Mouse (Mus musculus) forebrain, embryonic 14.5 days (tissue): ENCODE data around the gene Mrpl23. TPM values are rescaled to one million over a fixed set of nuclear protein-coding genes. Genes with fewer than 3 reads are reported as not detected.

ENCODE experiments used
- ATAC-seq: fragments of 200-750 bp; cut with Nextera tagmentation; 2 replicates; pipeline ENCODE4 v1.8.0; 2017; ENCODE audit warnings: mild to moderate bottlenecking, moderate library complexity
- DNase-seq: peaks from one replicate; pipeline ENCODE4 v3.0.0-alpha.2; 2015; ENCODE audit warnings: low spot score
- H3K27ac ChIP-seq: fragments of 300-500 bp; sonication (generic); 2 replicates; pipeline ENCODE4 v1.5.1; 2014; ENCODE audit warnings: low read depth, mild to moderate bottlenecking, control low read depth, low read length, moderate library complexity
- H3K27me3 ChIP-seq: fragments of 300-500 bp; sonication (generic); replicated peaks from 2 replicates; pipeline ENCODE4 v1.6.1; 2014; ENCODE audit warnings: low read length, control low read depth, mixed read lengths; ENCODE audit not compliant: control insufficient read depth, insufficient read depth
- H3K36me3 ChIP-seq: fragments of 300-500 bp; sonication (generic); 2 replicates; pipeline ENCODE4 v1.6.1; 2014; ENCODE audit warnings: low read length, control low read depth; ENCODE audit not compliant: control insufficient read depth, insufficient read depth
- H3K4me1 ChIP-seq: fragments of 300-500 bp; sonication (generic); 2 replicates; pipeline ENCODE4 v1.6.1; 2014; ENCODE audit warnings: antibody characterized with exemption, low read length, control low read depth; ENCODE audit not compliant: control insufficient read depth, insufficient read depth
- H3K4me2 ChIP-seq: fragments of 300-500 bp; sonication (generic); 2 replicates; pipeline ENCODE4 v1.6.1; 2014; ENCODE audit warnings: mild to moderate bottlenecking, control low read depth, low read length
- H3K4me3 ChIP-seq: fragments of 300-500 bp; sonication (generic); 2 replicates; pipeline ENCODE4 v1.5.1; 2014; ENCODE audit warnings: low read depth, low read length, control low read depth
- H3K9ac ChIP-seq: fragments of 300-500 bp; sonication (generic); 2 replicates; pipeline ENCODE4 v1.6.1; 2014; ENCODE audit warnings: mild to moderate bottlenecking, low read length, control low read depth, moderate library complexity
- H3K9me3 ChIP-seq: fragments of 300-500 bp; sonication (generic); replicated peaks from 2 replicates; pipeline ENCODE4 v1.6.1; 2016; ENCODE audit warnings: low read length, control low read depth, mixed read lengths; ENCODE audit not compliant: control insufficient read depth
- WGBS: fragments of 180-500 bp; shearing (Covaris S2); extraction: QIAGEN DNeasy Blood & Tissue Kit; methylation state at CpG from one replicate; pipeline ENCODE4 v1.1.7; 2014; 5-methylcytosine and 5-hydroxymethylcytosine counted together
- polyA plus RNA-seq: library from polyadenylated mRNA; unstranded; fragments of >200 nt; fragmentation: Nextera tagmentation; extraction: Ambion mirVana; gene quantifications from 2 replicates; pipeline ENCODE4 v1.2.1, GENCODE M21; 2014

Gene Mrpl23
- polyA plus RNA-seq, 1 experiment from 2014 or later: 28.7 TPM

DNA sequence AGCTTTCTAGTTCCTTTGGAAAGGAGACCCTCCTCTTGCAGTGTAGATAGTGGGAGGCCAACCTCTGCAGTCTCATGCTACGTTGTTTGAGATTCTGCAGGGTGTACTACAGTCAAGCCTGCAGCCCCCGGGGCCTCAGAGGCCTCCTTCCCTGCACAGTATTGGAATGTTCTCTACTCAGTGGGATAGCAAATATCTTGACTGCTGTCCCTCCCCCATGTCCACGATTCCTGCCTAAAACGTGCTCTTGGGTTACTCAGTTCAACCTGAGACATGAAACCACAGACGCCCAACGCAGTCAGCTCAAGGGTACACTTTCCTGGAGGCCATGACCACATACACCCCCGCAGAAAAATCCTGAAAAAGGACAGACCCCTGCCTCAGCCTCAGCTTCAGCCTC is 39.9 kb downstream of the Mrpl23 start:
- Histone ChIP-seq H3K4me2 (no peak overlapping the region), H3K9me3 (no peaks in the 10 kb centered on the region), H3K36me3 (no peaks in the 10 kb centered on the region), H3K9ac (no peak overlapping the region), H3K4me3 (no peak overlapping the region), H3K27ac (no peak overlapping the region), H3K4me1 (peaks cover 3% of the 10 kb centered on the region; the same call in 1 of the 2 replicates), H3K27me3 (no peaks in the 10 kb centered on the region)
- WGBS: 75% methylated on average over 7 of the region's 7 CpGs
- ATAC-seq: no peak
- DNase-seq: no peak

DNA sequence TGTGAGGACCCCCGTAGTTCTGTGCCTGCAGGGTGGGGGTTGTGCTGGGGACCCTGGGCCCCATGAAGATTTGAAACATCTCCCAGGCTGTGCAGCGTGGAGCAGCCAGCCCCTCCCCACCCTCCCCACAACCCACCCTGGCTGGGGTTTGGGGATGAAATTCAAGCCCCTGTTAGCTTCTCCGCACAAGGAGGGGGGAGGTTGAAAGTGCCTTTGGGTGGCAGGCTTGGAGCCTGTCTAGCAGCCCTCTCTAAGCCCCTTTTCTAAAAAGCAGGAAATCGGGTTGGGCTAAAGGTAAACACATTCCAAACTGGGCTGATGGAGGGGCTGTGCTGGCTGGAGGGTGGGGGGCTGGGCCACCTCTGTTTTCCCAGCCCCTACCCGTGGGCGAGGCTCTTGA is 40.5 kb downstream of the Mrpl23 start:
- H3K4me3 ChIP-seq: no peak overlapping the region
- DNase-seq: no peak

DNA sequence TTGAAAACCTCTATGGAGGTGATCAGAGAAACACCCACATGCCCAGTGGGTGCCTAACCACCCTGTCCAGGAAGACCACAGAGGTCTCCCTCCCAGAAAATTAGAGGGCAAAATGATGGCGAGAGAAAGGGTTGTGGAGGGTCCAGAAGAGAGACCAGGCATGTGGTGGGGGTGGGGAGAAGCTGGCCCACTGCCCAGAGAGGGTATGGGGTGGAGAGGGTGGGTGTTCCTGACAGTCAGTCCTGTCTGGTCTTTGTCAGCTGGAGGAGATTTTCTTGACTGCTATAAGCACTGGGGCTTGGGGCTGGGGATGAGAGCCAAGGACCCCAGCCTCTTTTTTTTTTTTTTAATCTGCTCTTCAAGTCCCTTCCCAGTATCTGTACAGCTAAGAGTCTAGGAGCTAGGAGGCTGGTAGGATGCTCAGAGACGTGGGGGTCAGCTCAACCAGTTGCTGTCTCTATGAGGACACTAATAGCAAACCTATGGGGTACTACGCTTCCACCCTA is 41.7 kb downstream of the Mrpl23 start:
- Histone ChIP-seq H3K4me3 (no peak overlapping the region), H3K4me2 (no peak overlapping the region), H3K9ac (no peak overlapping the region), H3K36me3 (no peaks in the 10 kb centered on the region), H3K27me3 (no peaks in the 10 kb centered on the region), H3K9me3 (no peaks in the 10 kb centered on the region), H3K4me1 (no peaks in the 10 kb centered on the region; the same call in 1 of the 2 replicates), H3K27ac (no peak overlapping the region)
- ATAC-seq (no peak), DNase-seq (no peak)
- 79% methylated on average over 3 of the region's 3 CpGs for WGBS

More for the DNA sequence above, 40.5 kb downstream of the Mrpl23 start:
- H3K9ac ChIP-seq: no peak overlapping the region
- no peak for ATAC-seq
- no peak overlapping the region for H3K27ac ChIP-seq
- H3K36me3 ChIP-seq: no peaks in the 10 kb centered on the region
- no peaks in the 10 kb centered on the region for H3K9me3 ChIP-seq
- H3K27me3 ChIP-seq: no peaks in the 10 kb centered on the region
- H3K4me1 ChIP-seq: peaks cover 3% of the 10 kb centered on the region; the same call in 1 of the 2 replicates
- no peak overlapping the region for H3K4me2 ChIP-seq
- 48% methylated on average over 6 of the region's 6 CpGs for WGBS

DNA sequence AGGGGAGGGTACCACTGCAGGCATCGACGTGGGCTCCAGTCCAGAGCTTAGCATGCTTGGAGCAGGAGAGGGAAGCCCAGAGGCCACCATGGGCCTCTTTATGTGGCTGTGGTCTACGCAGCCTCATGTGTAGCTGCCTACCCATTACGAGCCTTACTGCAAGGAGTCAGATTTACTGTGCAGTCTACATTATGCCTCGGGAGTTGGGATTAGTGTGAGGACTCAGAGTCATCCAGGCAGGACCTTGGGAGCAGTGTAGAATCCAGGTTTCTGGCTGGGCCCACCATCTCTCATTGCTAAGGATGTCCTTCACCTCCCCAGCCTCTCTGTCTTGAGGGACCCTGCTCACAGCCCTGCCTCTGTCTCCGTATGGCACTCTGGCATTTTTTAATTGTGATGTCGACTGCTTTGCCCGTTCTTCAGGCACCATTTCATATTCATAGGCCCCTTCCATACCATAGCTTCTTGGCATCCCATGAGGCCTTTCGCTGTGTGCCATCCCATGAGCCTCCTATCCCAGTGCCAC is 42.4 kb downstream of the Mrpl23 start:
- no peak overlapping the region for H3K27ac ChIP-seq
- H3K27me3 ChIP-seq: no peaks in the 10 kb centered on the region
- H3K4me2 ChIP-seq: no peak overlapping the region
- WGBS: 78% methylated on average over 9 of the region's 9 CpGs
- H3K9ac ChIP-seq: no peak overlapping the region
- H3K9me3 ChIP-seq: no peaks in the 10 kb centered on the region
- DNase-seq (no peak), ATAC-seq (no peak)
- no peak overlapping the region for H3K4me3 ChIP-seq
- no peaks in the 10 kb centered on the region for H3K36me3 ChIP-seq
- no peaks in the 10 kb centered on the region for H3K4me1 ChIP-seq

DNA sequence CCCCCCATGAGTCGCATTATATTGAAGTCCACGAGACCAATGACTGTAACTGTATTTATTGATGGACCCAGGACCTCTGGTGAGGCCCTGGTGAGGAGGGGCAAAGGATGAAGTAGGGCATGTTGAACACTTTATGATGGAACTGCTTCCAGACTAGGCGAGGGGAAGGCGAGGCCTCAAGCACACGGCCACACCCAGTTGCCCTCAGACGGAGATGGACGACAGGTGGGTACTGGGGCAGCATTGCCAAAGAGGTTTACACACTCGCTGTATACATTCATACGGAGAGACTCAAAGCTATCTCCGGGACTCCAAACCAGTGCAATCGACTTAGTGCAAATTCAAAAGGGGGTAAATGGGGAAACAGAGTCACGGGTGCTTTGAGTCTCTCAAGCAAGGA is 43.0 kb downstream of the Mrpl23 start:
- no peak for ATAC-seq
- WGBS: 94% methylated on average over 12 of the region's 12 CpGs
- H3K36me3 ChIP-seq: no peaks in the 10 kb centered on the region

DNA sequence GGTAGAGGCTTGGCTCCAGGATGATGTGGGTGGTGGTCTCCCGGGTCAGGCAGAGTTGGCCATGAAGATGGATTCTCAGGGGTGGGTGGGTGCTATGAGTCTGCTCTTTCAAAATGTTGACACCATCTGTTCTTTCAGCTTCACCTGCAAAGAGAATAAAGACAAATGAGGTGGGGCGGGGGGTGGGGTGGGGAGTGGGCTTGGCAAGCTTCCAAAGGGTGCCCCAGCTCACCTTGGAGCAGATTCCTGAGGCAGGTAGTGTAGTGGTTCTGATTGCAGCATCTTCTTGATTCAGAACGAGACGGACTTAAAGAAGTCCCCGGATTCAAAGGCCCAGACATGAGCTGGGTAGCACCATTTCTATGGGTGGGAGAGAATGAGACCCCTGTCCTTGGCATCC is 43.5 kb downstream of the Mrpl23 start:
- no peaks in the 10 kb centered on the region for H3K27me3 ChIP-seq
- H3K4me3 ChIP-seq: no peak overlapping the region
- no peak overlapping the region for H3K27ac ChIP-seq

More for the DNA sequence above, 43.0 kb downstream of the Mrpl23 start:
- Histone ChIP-seq H3K4me1 (no peaks in the 10 kb centered on the region), H3K27me3 (no peaks in the 10 kb centered on the region), H3K9me3 (no peaks in the 10 kb centered on the region), H3K27ac (no peak overlapping the region), H3K4me2 (no peak overlapping the region), H3K4me3 (no peak overlapping the region), H3K9ac (no peak overlapping the region)
- no peak for DNase-seq

DNA sequence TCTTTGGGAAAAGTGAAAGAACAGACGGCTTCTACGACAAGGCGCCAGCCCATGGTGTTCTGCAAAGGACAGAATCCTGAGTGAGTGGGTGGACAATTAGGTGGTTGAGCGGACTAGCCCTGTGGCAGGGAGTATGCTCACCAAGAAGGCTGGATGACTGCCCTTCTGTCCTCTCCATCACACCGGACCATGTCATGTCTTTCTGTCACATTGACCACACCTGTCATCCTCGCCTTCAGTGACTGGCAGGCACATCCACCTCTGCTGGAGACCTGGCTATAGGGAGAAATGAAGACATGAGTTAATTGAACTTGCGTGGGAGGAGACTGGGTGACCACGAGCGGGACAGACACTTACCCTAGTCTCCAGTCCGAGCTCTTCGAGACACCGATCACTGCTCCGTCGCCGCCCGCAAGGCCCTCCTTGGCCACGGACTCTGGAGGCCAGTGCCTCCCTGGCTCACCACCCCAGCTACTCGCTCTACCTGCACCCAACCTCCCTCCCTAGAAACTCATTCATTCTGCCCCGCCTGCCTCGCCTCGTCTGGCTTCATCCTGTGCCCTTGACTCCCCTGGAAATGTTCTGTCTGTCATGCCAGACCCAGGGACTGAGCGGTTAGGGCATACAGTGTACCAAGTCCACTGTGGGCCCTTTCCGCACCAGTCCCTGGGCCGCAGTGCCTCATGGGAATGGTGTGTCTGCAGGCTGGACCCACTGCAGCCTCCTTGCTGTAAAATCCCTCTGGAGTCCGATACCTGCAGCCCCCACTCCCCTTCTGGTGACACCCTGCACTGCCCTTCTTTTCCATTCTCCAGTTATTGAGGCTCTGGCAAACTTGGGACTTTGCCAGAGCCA is 44.2 kb downstream of the Mrpl23 start:
- Histone ChIP-seq H3K27ac (no peak overlapping the region), H3K9me3 (no peaks in the 10 kb centered on the region; the same call in 1 of the 2 replicates), H3K4me3 (no peak overlapping the region), H3K36me3 (no peaks in the 10 kb centered on the region), H3K4me2 (no peak overlapping the region), H3K27me3 (no peaks in the 10 kb centered on the region), H3K4me1 (no peaks in the 10 kb centered on the region), H3K9ac (no peak overlapping the region)
- ATAC-seq: no peak
- no peak for DNase-seq
- WGBS: 92% methylated on average over 25 of the region's 25 CpGs

More for the DNA sequence above, 43.5 kb downstream of the Mrpl23 start:
- no peaks in the 10 kb centered on the region for H3K9me3 ChIP-seq
- no peak overlapping the region for H3K9ac ChIP-seq
- H3K4me1 ChIP-seq: no peaks in the 10 kb centered on the region
- 91% methylated on average over 5 of the region's 5 CpGs for WGBS
- no peaks in the 10 kb centered on the region for H3K36me3 ChIP-seq
- no peak overlapping the region for H3K4me2 ChIP-seq
- no peak for ATAC-seq
- DNase-seq: no peak

DNA sequence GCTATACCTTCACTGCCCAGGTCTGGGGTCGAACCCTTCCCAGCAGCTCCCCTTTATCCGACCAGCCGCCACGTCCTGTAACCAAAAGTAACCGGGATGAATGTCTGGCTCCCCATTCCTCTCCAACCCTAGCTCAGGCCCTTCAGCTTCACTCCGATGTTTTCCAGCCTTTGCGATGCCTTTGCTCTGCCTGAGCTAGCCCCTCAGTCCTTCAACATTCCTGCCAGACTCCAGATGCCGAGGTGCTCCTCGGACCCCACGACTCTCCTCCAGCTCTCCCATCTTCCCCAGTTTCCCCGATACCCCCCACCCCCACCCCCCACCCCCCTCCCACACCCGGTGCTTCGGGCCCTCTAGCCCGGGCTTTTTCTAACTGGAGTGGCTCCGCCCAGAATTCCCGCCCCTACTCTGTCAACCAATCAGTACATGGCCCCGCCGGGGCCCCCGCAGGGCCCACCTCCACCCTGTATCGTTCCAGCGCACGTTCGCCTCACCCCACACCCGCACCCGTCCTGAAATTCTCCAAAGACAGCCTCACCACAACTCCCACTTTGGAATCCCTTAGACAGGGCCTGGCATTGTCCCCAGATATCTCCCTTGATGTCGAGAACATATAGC is 45.4 kb downstream of the Mrpl23 start:
- ATAC-seq (peak; percentile 37; the same call in 1 of the 2 replicates), DNase-seq (peak; percentile 54)
- Histone ChIP-seq H3K9ac (no peak overlapping the region; the same call in 1 of the 2 replicates), H3K4me2 (peak overlapping the region; percentile 39), H3K36me3 (no peaks in the 10 kb centered on the region), H3K27me3 (no peaks in the 10 kb centered on the region), H3K4me3 (no peak overlapping the region), H3K9me3 (no peaks in the 10 kb centered on the region; the same call in 1 of the 2 replicates), H3K4me1 (no peaks in the 10 kb centered on the region), H3K27ac (no peak overlapping the region)
- WGBS: 40% methylated on average over 26 of the region's 26 CpGs
